Mouse (Mus musculus): Measurements from ENCODE around the gene Slc12a7.
"Not testable (repeated sequence)": the region's sequence is repeated elsewhere in the genome, so short reads cannot be mapped to it uniquely, and the experiment has no call there.

The Slc12a7 gene

GRCm38 (mm10) chr13:73732742-73733700 lies at the start of gene Slc12a7:
Gene Slc12a7 (plus strand): TSS chr13:73733094.
- DNase-seq (ENCODE audit: low read depth, low spot score), result peak; percentile 57

GRCm38 (mm10) chr13:73683682-73684081 lies 49.2 kb upstream of the Slc12a7 start:
- no peak for DNase-seq (ENCODE audit: low read depth, low spot score)

- DNase-seq (ENCODE audit: low read depth, low spot score), result no peak
Observed at GRCm38 (mm10) chr13:73684412-73684811, 48.5 kb upstream of the Slc12a7 start.

- no peak for DNase-seq (ENCODE audit: low read depth, low spot score)
Observed at GRCm38 (mm10) chr13:73685502-73685901, 47.4 kb upstream of the Slc12a7 start.

GRCm38 (mm10) chr13:73687601-73688000 lies 45.3 kb upstream of the Slc12a7 start:
- no peak for DNase-seq (ENCODE audit: low read depth, low spot score)

- DNase-seq (ENCODE audit: low read depth, low spot score), result no peak
Observed at GRCm38 (mm10) chr13:73688934-73689333, 44.0 kb upstream of the Slc12a7 start.

- peak; percentile 74 for DNase-seq (ENCODE audit: low read depth, low spot score)
Observed at GRCm38 (mm10) chr13:73692249-73692868, 40.5 kb upstream of the Slc12a7 start.

GRCm38 (mm10) chr13:73693333-73693732 lies 39.6 kb upstream of the Slc12a7 start:
- DNase-seq (ENCODE audit: low read depth, low spot score), result no peak

- DNase-seq (ENCODE audit: low read depth, low spot score), result no peak
Observed at GRCm38 (mm10) chr13:73694972-73695371, 37.9 kb upstream of the Slc12a7 start.

GRCm38 (mm10) chr13:73696529-73696928 lies 36.4 kb upstream of the Slc12a7 start:
- DNase-seq (ENCODE audit: low read depth, low spot score), result no peak

GRCm38 (mm10) chr13:73699714-73700113 lies 33.2 kb upstream of the Slc12a7 start:
- DNase-seq (ENCODE audit: low read depth, low spot score), result no peak

- no peak for DNase-seq (ENCODE audit: low read depth, low spot score)
Observed at GRCm38 (mm10) chr13:73700554-73700953, 32.3 kb upstream of the Slc12a7 start.

- no peak for DNase-seq (ENCODE audit: low read depth, low spot score)
Observed at GRCm38 (mm10) chr13:73701161-73701883, 31.6 kb upstream of the Slc12a7 start.

- no peak for DNase-seq (ENCODE audit: low read depth, low spot score)
Observed at GRCm38 (mm10) chr13:73702776-73703175, 30.1 kb upstream of the Slc12a7 start.

- DNase-seq (ENCODE audit: low read depth, low spot score), result not testable (repeated sequence)
Observed at GRCm38 (mm10) chr13:73703486-73703885, 29.4 kb upstream of the Slc12a7 start.

- no peak for DNase-seq (ENCODE audit: low read depth, low spot score)
Observed at GRCm38 (mm10) chr13:73704694-73705325, 28.1 kb upstream of the Slc12a7 start, which contains the start of gene Slc6a19. Gene Slc6a19 (minus strand): TSS chr13:73704865.

GRCm38 (mm10) chr13:73709491-73709890 lies 23.4 kb upstream of the Slc12a7 start:
- no peak for DNase-seq (ENCODE audit: low read depth, low spot score)

- DNase-seq (ENCODE audit: low read depth, low spot score), result no peak
Observed at GRCm38 (mm10) chr13:73711221-73711620, 21.7 kb upstream of the Slc12a7 start.

- DNase-seq (ENCODE audit: low read depth, low spot score), result no peak
Observed at GRCm38 (mm10) chr13:73711803-73712202, 21.1 kb upstream of the Slc12a7 start.

- no peak for DNase-seq (ENCODE audit: low read depth, low spot score)
Observed at GRCm38 (mm10) chr13:73712228-73712627, 20.7 kb upstream of the Slc12a7 start.

GRCm38 (mm10) chr13:73713204-73713603 lies 19.7 kb upstream of the Slc12a7 start:
- DNase-seq (ENCODE audit: low read depth, low spot score), result no peak

Measured in mesoderm, embryonic 11.5 days (tissue).